Mouse (Mus musculus) megakaryocyte, embryonic 14.5 days (primary cell): ENCODE measurements around the gene Nxph4. TPM values are rescaled to one million over a fixed set of nuclear protein-coding genes. Genes with fewer than 3 reads are reported as not detected.

Source experiments
- H3K27me3 ChIP-seq: replicated peaks from 2 replicates; pipeline ENCODE3; 2012; ENCODE audit warnings: inconsistent platforms
- H3K36me3 ChIP-seq: replicated peaks from 2 replicates; pipeline ENCODE3; 2012; ENCODE audit warnings: low read length, inconsistent platforms, mixed read lengths
- H3K4me1 ChIP-seq: 2 replicates; pipeline ENCODE4 v1.6.1; 2012; ENCODE audit warnings: inconsistent platforms
- H3K4me3 ChIP-seq: replicated peaks from 2 replicates; pipeline ENCODE3; 2012; ENCODE audit warnings: moderate library complexity, mild to moderate bottlenecking, inconsistent platforms
- H3K9me3 ChIP-seq: 2 replicates; pipeline ENCODE4 v1.6.1; 2012; ENCODE audit warnings: inconsistent platforms
- FLI1 ChIP-seq: IDR thresholded peaks from 2 replicates; pipeline ENCODE4 v1.6.1; 2012; ENCODE audit warnings: low read length, inconsistent platforms, mixed read lengths
- GATA1 ChIP-seq: IDR thresholded peaks from 3 replicates; pipeline ENCODE4 v1.6.1; 2012; ENCODE audit warnings: mixed read lengths, low read length, inconsistent platforms, borderline replicate concordance
- polyA plus RNA-seq: library from polyadenylated mRNA; stranded (reverse); fragments of >175 nt; gene quantifications from 2 replicates; pipeline ENCODE4 v1.2.3, GENCODE M21; 2012; ENCODE audit warnings: low replicate concordance; ENCODE audit not compliant: insufficient read depth

Nxph4 gene
- polyA plus RNA-seq, 1 experiment = 0.32 TPM

GRCm38 (mm10) chr10:127527481-127527880 lies 6.9 kb downstream of the Nxph4 start:
- H3K36me3 ChIP-seq = no peaks in the 10 kb centered on the region
- TF ChIP-seq FLI1 (no peak), GATA1 (no peak)
- no peaks in the 10 kb centered on the region for H3K9me3 ChIP-seq
- peaks cover 87% of the 10 kb centered on the region for H3K27me3 ChIP-seq
- peak overlapping the region; percentile 50 for H3K4me3 ChIP-seq
- H3K4me1 ChIP-seq = peaks cover 54% of the 10 kb centered on the region

DNA sequence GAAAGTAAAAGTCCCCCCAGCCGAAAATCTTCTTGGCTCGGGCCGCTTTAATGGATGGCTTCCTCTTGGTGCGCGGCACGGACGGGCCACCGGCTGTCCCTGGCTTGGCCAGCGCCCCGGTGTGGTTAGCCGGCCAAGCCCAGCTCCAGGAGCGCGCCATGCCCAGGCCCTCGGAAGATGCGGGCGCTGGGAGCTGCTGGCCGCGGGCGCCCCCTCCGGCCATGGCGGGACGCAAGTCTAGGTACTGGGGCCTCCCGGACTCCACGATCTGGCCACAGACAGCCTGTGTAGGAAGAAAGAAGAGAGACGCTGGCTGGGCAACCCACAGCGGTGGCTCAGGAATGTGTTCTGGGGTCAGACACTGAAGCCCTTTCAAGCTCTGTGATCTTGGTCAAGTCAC lies 7.7 kb downstream of the Nxph4 start:
- no peaks in the 10 kb centered on the region for H3K9me3 ChIP-seq
- peaks cover 79% of the 10 kb centered on the region for H3K27me3 ChIP-seq
- H3K4me1 ChIP-seq = peaks cover 52% of the 10 kb centered on the region
- H3K36me3 ChIP-seq = no peaks in the 10 kb centered on the region
- peak overlapping the region; percentile 91 for H3K4me3 ChIP-seq
- TF ChIP-seq FLI1 = no peak
- TF ChIP-seq GATA1 = no peak

GRCm38 (mm10) chr10:127526048-127526447 lies 8.3 kb downstream of the Nxph4 start:
- Histone ChIP-seq H3K4me1 (peaks cover 58% of the 10 kb centered on the region), H3K36me3 (no peaks in the 10 kb centered on the region), H3K27me3 (peaks cover 72% of the 10 kb centered on the region), H3K4me3 (peak overlapping the region; percentile 91), H3K9me3 (no peaks in the 10 kb centered on the region)
- no peak for TF ChIP-seq FLI1
- no peak for TF ChIP-seq GATA1

- Histone ChIP-seq H3K4me1 (peaks cover 67% of the 10 kb centered on the region), H3K9me3 (no peaks in the 10 kb centered on the region), H3K36me3 (peaks cover 12% of the 10 kb centered on the region), H3K4me3 (no peak overlapping the region), H3K27me3 (peaks cover 59% of the 10 kb centered on the region)
- TF ChIP-seq FLI1 = no peak
- no peak for TF ChIP-seq GATA1
These were observed 9.6 kb downstream of the Nxph4 start for GRCm38 (mm10) chr10:127524646-127525255.

DNA sequence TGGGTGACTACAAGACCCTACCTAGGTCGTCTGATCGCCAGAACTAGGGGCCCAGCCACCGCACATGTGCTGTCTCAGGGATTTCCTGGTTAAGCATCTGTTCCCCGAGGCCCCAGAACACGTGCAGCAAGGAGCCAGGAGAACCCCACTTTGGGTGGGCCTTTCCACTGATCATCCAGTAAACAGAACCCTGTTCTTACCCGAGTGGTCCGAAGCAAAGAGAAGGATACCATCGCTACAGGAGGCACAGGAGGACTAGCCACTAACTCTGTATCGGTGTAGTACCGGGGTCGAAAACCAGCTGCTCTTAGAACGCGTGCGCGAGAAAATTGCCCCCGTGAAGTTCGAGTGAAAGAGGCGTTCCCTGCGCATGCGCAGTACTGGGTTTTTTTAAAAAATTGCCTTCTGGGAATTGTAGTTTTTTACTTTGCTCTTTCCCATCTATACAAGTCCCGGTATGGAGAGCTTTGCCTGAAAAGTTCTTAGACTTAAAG lies 12.2 kb downstream of the Nxph4 start, which contains the start of gene Shmt2:
TSS of gene Shmt2 (minus strand) at position 357 of the 494 bp plus-strand sequence.
- TF ChIP-seq FLI1 (no peak), GATA1 (no peak)
- peak within 1 kb of the TSS; percentile 94 for H3K4me3 ChIP-seq
- no peaks in the 10 kb centered on the region for H3K9me3 ChIP-seq
- peaks cover 33% of the 10 kb centered on the region for H3K27me3 ChIP-seq
- peaks cover 64% of the 10 kb centered on the region for H3K4me1 ChIP-seq
- peaks cover 38% of the 10 kb centered on the region for H3K36me3 ChIP-seq

GRCm38 (mm10) chr10:127521611-127522080 lies 12.7 kb downstream of the Nxph4 start:
- Histone ChIP-seq H3K4me1 (peaks cover 61% of the 10 kb centered on the region), H3K4me3 (peak overlapping the region; percentile 94), H3K9me3 (no peaks in the 10 kb centered on the region), H3K36me3 (peaks cover 43% of the 10 kb centered on the region), H3K27me3 (peaks cover 28% of the 10 kb centered on the region)
- TF ChIP-seq FLI1 = no peak
- no peak for TF ChIP-seq GATA1

GRCm38 (mm10) chr10:127520714-127521357 lies 13.5 kb downstream of the Nxph4 start:
- Histone ChIP-seq H3K4me1 (peaks cover 57% of the 10 kb centered on the region), H3K27me3 (peaks cover 25% of the 10 kb centered on the region)

GRCm38 (mm10) chr10:127519903-127520713 lies 14.3 kb downstream of the Nxph4 start:
- peak overlapping the region; percentile 7 for H3K4me3 ChIP-seq
- H3K36me3 ChIP-seq = peaks cover 47% of the 10 kb centered on the region
- H3K9me3 ChIP-seq = no peaks in the 10 kb centered on the region
- TF ChIP-seq GATA1 (no peak), FLI1 (no peak)
- peaks cover 25% of the 10 kb centered on the region for H3K27me3 ChIP-seq
- peaks cover 56% of the 10 kb centered on the region for H3K4me1 ChIP-seq

More at GRCm38 (mm10) chr10:127520714-127521357, 13.5 kb downstream of the Nxph4 start:
- Histone ChIP-seq H3K9me3 (no peaks in the 10 kb centered on the region), H3K4me3 (peak overlapping the region; percentile 94), H3K36me3 (peaks cover 47% of the 10 kb centered on the region)
- TF ChIP-seq GATA1 (no peak), FLI1 (no peak)

DNA sequence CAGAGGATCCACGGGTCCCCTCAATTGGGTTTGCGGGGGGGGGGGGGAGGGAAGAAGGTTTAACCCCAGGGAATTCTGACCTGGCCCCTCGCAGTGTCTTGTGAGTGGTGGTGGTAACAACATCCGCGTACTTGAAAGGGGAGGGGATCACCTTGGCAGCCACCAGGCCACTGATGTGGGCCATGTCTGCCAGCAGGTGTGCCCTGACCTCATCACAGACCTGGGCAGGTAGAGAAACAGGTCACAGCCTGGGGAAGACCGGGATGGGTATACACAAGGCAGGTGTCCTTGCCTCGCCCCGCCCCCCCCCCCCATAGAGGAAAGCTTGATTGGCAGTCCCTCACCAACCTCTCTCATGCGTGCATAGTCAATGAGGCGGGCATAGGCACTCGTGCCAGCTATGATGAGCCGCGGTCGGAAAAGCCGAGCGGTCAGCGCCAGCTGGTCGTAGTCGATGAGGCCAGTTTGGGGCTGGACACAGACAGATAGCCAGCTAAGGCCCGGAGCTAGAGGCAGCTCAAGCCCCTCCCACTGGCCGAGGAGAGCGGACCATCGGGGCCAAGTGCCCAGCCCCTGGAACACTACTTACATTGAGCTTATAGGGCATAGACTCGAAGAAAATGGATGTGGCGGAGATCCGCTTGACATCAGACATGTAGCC lies 15.2 kb downstream of the Nxph4 start:
- Histone ChIP-seq H3K36me3 (peaks cover 47% of the 10 kb centered on the region), H3K4me1 (peaks cover 56% of the 10 kb centered on the region), H3K27me3 (peaks cover 25% of the 10 kb centered on the region)

More for the DNA sequence above, 15.2 kb downstream of the Nxph4 start:
- TF ChIP-seq FLI1 (no peak), GATA1 (no peak)
- H3K4me3 ChIP-seq = no peak overlapping the region
- no peaks in the 10 kb centered on the region for H3K9me3 ChIP-seq
